In the genomic region with DNA sequence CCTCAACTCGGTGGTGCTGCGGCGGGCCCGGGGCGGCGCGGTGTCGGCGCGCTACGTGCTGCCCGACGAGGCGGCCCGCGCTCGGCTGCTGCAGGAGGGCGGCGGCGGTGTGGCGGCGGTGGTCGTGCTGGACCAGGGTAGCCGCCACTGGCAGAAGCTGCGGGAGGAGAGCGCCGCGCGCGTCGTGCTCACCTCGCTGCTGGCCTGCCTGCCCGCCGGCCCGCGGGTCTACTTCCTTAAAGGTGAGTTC, we compare ENCODE assay signal across 7 mouse cellular contexts. TPM values are rescaled to one million over a fixed set of nuclear protein-coding genes. Genes with fewer than 3 reads are reported as not detected.
DNase-seq lines count a peak whose midpoint lies in the region; ATAC-seq and TF ChIP-seq lines count a peak whose summit lies in the region.

No protein-coding gene starts in this region.

- peak overlapping the region; percentile 85 for H3K4me2 ChIP-seq in lung, postnatal 0 days (replicated peaks; ENCODE audit: low read depth, low read length)
- H3K4me2 ChIP-seq in forebrain, embryonic 14.5 days (ENCODE audit: low read length) = peak overlapping the region; percentile 78
- peak overlapping the region; percentile 72 for H3K4me2 ChIP-seq in liver, embryonic 14.5 days (ENCODE audit: low read depth)

- TF ChIP-seq CTCF in lung, postnatal 0 days (IDR thresholded peaks at IDR 0.05) = no peak
- TF ChIP-seq CTCF in liver, embryonic 14.5 days (IDR thresholded peaks at IDR 0.05; ENCODE audit: low read depth) = no peak

- H3K36me3 ChIP-seq in lung, postnatal 0 days (ENCODE audit: insufficient read depth, low read length) = no peaks in the 10 kb centered on the region
- no peaks in the 10 kb centered on the region for H3K36me3 ChIP-seq in forebrain, embryonic 14.5 days (ENCODE audit: control insufficient read depth, insufficient read depth, low read length)
- no peaks in the 10 kb centered on the region for H3K36me3 ChIP-seq in liver, embryonic 14.5 days (replicated peaks; ENCODE audit: control insufficient read depth, insufficient read depth, low read depth)

- H3K4me3 ChIP-seq in lung, postnatal 0 days (ENCODE audit: low read depth, low read length) = peak overlapping the region; percentile 67
- H3K4me3 ChIP-seq in forebrain, embryonic 14.5 days (ENCODE audit: low read depth, low read length) = peak overlapping the region; percentile 56
- H3K4me3 ChIP-seq in liver, embryonic 14.5 days (ENCODE audit: insufficient read depth in 1 of 2, low read depth in 2 of 2, low read length in 2 of 2) = peak overlapping the region; percentile 55 to 59

- peak overlapping the region; percentile 74; the same call in 1 of the 2 replicates for H3K27ac ChIP-seq in lung, postnatal 0 days (ENCODE audit: low read length)
- no peak overlapping the region for H3K27ac ChIP-seq in forebrain, embryonic 14.5 days (ENCODE audit: low read depth, low read length)
- no peak overlapping the region for H3K27ac ChIP-seq in liver, embryonic 14.5 days

- 4% methylated on average over 13 of the region's 36 CpGs for WGBS in lung, postnatal 0 days
- under 1% methylated on average over 36 of the region's 36 CpGs for WGBS in forebrain, embryonic 14.5 days
- WGBS in liver, embryonic 14.5 days (ENCODE audit: insufficient replicate concordance) = under 1% methylated on average over 36 of the region's 36 CpGs

- 0 out of 2 replicates have a peak, but pooled peaks cover 3% of the 10 kb centered on the region for H3K27me3 ChIP-seq in lung, postnatal 0 days (replicated peaks; ENCODE audit: insufficient read depth, low read length)
- H3K27me3 ChIP-seq in forebrain, embryonic 14.5 days (replicated peaks; ENCODE audit: control insufficient read depth, insufficient read depth, low read length) = peaks cover 26% of the 10 kb centered on the region
- peaks cover 43% of the 10 kb centered on the region for H3K27me3 ChIP-seq in liver, embryonic 14.5 days (ENCODE audit: control insufficient read depth, insufficient read depth, low read length)

- peak overlapping the region; percentile 39 for H3K9ac ChIP-seq in lung, postnatal 0 days (replicated peaks; ENCODE audit: low read depth)
- H3K9ac ChIP-seq in forebrain, embryonic 14.5 days (ENCODE audit: low read length) = peak overlapping the region; percentile 69
- no peak overlapping the region for H3K9ac ChIP-seq in liver, embryonic 14.5 days (replicated peaks)

- DNase-seq in lung, postnatal 0 days (ENCODE audit: low spot score) = no peak
- no peak for DNase-seq in lung, postnatal 36 days
- DNase-seq in forebrain, embryonic 14.5 days (ENCODE audit: low spot score) = no peak
- no peak for DNase-seq in liver, embryonic 14.5 days (ENCODE audit: low read depth in 3 of 3, low spot score in 3 of 3)
- peak; percentile 76 for DNase-seq in testis, postnatal 10 days (ENCODE audit: low spot score)
- DNase-seq in ovary, postnatal 36 days (ENCODE audit: low spot score) = no peak
- DNase-seq in adrenal gland, adult 18-20 months (ENCODE audit: low spot score in 2 of 2) = no peak

- TF ChIP-seq EP300 in lung, postnatal 0 days (IDR thresholded peaks at IDR 0.05) = no peak
- no peak for TF ChIP-seq EP300 in liver, embryonic 14.5 days (IDR thresholded peaks at IDR 0.05; ENCODE audit: low read depth)

- H3K4me1 ChIP-seq in lung, postnatal 0 days (ENCODE audit: insufficient read depth, low read depth, low read length) = peaks cover 9% of the 10 kb centered on the region; the same call in 1 of the 2 replicates
- peaks cover 9% of the 10 kb centered on the region; the same call in 1 of the 2 replicates for H3K4me1 ChIP-seq in forebrain, embryonic 14.5 days (ENCODE audit: control insufficient read depth, insufficient read depth, low read length)
- H3K4me1 ChIP-seq in liver, embryonic 14.5 days (replicated peaks; ENCODE audit: control insufficient read depth in 2 of 2, insufficient read depth in 2 of 2, low read length in 1 of 2) = peaks cover 0 to 7% of the 10 kb centered on the region in 2 experiments; a peak in 1 of 4 replicates

- H3K9me3 ChIP-seq in lung, postnatal 0 days (ENCODE audit: low read length) = no peaks in the 10 kb centered on the region
- H3K9me3 ChIP-seq in forebrain, embryonic 14.5 days (replicated peaks; ENCODE audit: control insufficient read depth, low read length) = no peaks in the 10 kb centered on the region
- H3K9me3 ChIP-seq in liver, embryonic 14.5 days (ENCODE audit: control insufficient read depth, low read length) = no peaks in the 10 kb centered on the region

- ATAC-seq in lung, postnatal 0 days = no peak
- no peak for ATAC-seq in forebrain, embryonic 14.5 days
- ATAC-seq in liver, embryonic 14.5 days (ENCODE audit: insufficient read depth) = no peak

RNA-seq across cellular contexts. Expression of gene Dusp5, which starts 0.5 kb away (rescaled TPM):
- 10.6 and 10.9 TPM in 2 replicates for polyA plus RNA-seq in lung, postnatal 0 days (2015; fragmentation: Nextera tagmentation; extraction: Ambion mirVana)
- 2.1 and 2.2 TPM in 2 replicates for polyA plus RNA-seq in forebrain, embryonic 14.5 days (2014; fragmentation: Nextera tagmentation; extraction: Ambion mirVana)
- polyA plus RNA-seq in liver, embryonic 14.5 days (2012; rRNA removed) = 1.0 and 1.3 TPM in 2 replicates
- polyA plus RNA-seq in liver, embryonic 14.5 days (2014; fragmentation: Nextera tagmentation; extraction: Ambion mirVana) = 1.8 and 1.9 TPM in 2 replicates
- total RNA-seq in adrenal gland, adult 18-20 months (2021) = 10 to 100 TPM in 1 of 2 experiments, 1 to 10 TPM in 1; 6.5 to 13.6 TPM

RNA-seq across cellular contexts. Expression of gene Nutf2-ps1, which starts 59.5 kb away (rescaled TPM):
- 121 and 134 TPM in 2 replicates for polyA plus RNA-seq in lung, postnatal 0 days (2015; fragmentation: Nextera tagmentation; extraction: Ambion mirVana)
- 276 and 308 TPM in 2 replicates for polyA plus RNA-seq in forebrain, embryonic 14.5 days (2014; fragmentation: Nextera tagmentation; extraction: Ambion mirVana)
- polyA plus RNA-seq in liver, embryonic 14.5 days (2012; rRNA removed) = 45.0 and 105 TPM in 2 replicates
- polyA plus RNA-seq in liver, embryonic 14.5 days (2014; fragmentation: Nextera tagmentation; extraction: Ambion mirVana) = 167 and 188 TPM in 2 replicates
- 10 to 100 TPM; 63.0 to 71.1 TPM for total RNA-seq in adrenal gland, adult 18-20 months (2021)
